Mouse (Mus musculus): ENCODE data around the gene Draxin.

DNA sequence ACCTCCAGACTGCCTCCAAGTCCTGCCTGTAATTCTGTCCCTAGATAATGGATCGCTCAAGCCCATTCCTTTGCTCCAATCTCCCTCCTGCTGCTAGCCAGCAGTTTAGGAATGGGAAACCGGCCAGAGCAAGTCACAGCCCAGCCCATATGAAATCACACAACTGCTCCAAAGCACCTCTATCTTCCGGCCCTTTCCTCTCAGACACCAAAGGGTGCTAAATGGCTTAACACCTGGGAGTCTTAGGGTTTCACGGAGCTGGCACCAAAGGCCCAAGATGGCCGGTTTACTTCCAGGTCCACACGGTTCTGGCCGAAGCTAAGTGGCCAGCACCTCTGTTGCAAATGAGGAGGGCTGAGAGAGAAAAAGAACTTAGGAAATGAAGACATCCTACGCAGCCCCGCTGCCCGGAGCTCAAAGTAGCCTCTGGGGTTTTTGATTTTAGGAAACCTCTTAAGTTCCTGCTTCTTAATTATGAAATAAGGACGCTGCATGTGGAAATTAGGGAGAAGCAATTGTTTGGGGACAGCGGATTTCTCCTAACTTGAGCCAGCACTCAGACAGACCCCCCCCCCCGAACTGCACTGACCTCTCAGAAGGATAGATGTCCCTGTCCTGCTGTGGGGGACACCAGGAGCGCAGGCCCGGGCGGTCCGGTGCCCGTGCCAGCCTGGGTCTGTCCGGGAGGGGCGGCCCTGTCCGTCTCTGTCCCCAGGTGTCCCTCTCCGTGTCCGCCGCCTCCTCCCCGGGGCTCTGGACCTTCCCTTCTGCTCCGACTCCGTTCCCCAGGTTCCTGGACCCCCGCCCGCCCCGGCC, 43.2 kb downstream of the Draxin start:
- TF ChIP-seq CTCF (conservative IDR thresholded peaks at IDR 0.05; ENCODE audit: low read length) (no peak), NANOG (IDR thresholded peaks at IDR 0.05; ENCODE audit: borderline replicate concordance, low read length) (peak; percentile 77; the same call in 1 of the 2 replicates), POU5F1 (IDR thresholded peaks at IDR 0.05; ENCODE audit: borderline replicate concordance, low read length) (no peak)

All from E14TG2a.4 (cell line).